Mouse (Mus musculus): ENCODE data around the gene Trmt13. TPM values are rescaled to one million over a fixed set of nuclear protein-coding genes. Genes with fewer than 3 reads are reported as not detected.
"Not testable (repeated sequence)": the region's sequence is repeated elsewhere in the genome, so short reads cannot be mapped to it uniquely, and the experiment has no call there.

The Trmt13 gene
- total RNA-seq (2021): 10 to 100 TPM; 12.0 to 15.5 TPM
- long read RNA-seq, experiment 1, partial matches to known transcripts: 4 of 8 reads
- long read RNA-seq, experiment 1, other reads (novel, unspliced or antisense): 4 of 8 reads
- long read RNA-seq, experiment 2, partial matches to known transcripts: 4 of 8 reads
- long read RNA-seq, experiment 2, other reads (novel, unspliced or antisense): 2 of 8 reads

- DNase-seq: no peak
Observed at GRCm38 (mm10) chr3:116614295-116614892, at the start of gene Trmt13. TSS of gene Trmt13 (minus strand) at chr3:116614587.

- peak; percentile 100 for DNase-seq
Observed at GRCm38 (mm10) chr3:116662463-116662863, 48.1 kb upstream of the Trmt13 start, which contains the start of gene Mfsd14a. TSS of gene Mfsd14a (minus strand) at chr3:116662677.

- no peak for DNase-seq
Observed at GRCm38 (mm10) chr3:116661870-116662414, 47.6 kb upstream of the Trmt13 start.

- DNase-seq: no peak
Observed at GRCm38 (mm10) chr3:116661288-116661869, 47.0 kb upstream of the Trmt13 start.

- DNase-seq: no peak
Observed at GRCm38 (mm10) chr3:116659856-116660430, 45.6 kb upstream of the Trmt13 start.

GRCm38 (mm10) chr3:116658928-116659565 lies 44.7 kb upstream of the Trmt13 start:
- no peak for DNase-seq

- no peak for DNase-seq
Observed at GRCm38 (mm10) chr3:116656184-116656965, 42.0 kb upstream of the Trmt13 start.

- DNase-seq: not testable (repeated sequence)
Observed at GRCm38 (mm10) chr3:116654051-116654450, 39.7 kb upstream of the Trmt13 start.

GRCm38 (mm10) chr3:116653278-116653945 lies 39.0 kb upstream of the Trmt13 start:
- DNase-seq: no peak

- no peak for DNase-seq
Observed at GRCm38 (mm10) chr3:116652033-116652446, 37.7 kb upstream of the Trmt13 start.

- no peak for DNase-seq
Observed at GRCm38 (mm10) chr3:116650698-116651097, 36.3 kb upstream of the Trmt13 start.

GRCm38 (mm10) chr3:116648805-116649204 lies 34.4 kb upstream of the Trmt13 start:
- DNase-seq: no peak

- no peak for DNase-seq
Observed at GRCm38 (mm10) chr3:116646387-116646786, 32.0 kb upstream of the Trmt13 start.

GRCm38 (mm10) chr3:116642373-116642772 lies 28.0 kb upstream of the Trmt13 start:
- no peak for DNase-seq

- DNase-seq: no peak
Observed at GRCm38 (mm10) chr3:116641811-116642371, 27.5 kb upstream of the Trmt13 start.

GRCm38 (mm10) chr3:116640024-116640423 lies 25.6 kb upstream of the Trmt13 start:
- DNase-seq: no peak

- no peak for DNase-seq
Observed at GRCm38 (mm10) chr3:116638572-116638971, 24.2 kb upstream of the Trmt13 start.

GRCm38 (mm10) chr3:116637693-116638476 lies 23.5 kb upstream of the Trmt13 start:
- no peak for DNase-seq

- DNase-seq: no peak
Observed at GRCm38 (mm10) chr3:116635799-116636198, 21.4 kb upstream of the Trmt13 start.

GRCm38 (mm10) chr3:116634853-116635252 lies 20.5 kb upstream of the Trmt13 start:
- no peak for DNase-seq

Measured in adrenal gland, postnatal 10 days (tissue).